Mouse (Mus musculus): ENCODE data around the gene Tbk1. TPM values are rescaled to one million over a fixed set of nuclear protein-coding genes. Genes with fewer than 3 reads are reported as not detected.

Tbk1 gene
- total RNA-seq (2021): 10 to 100 TPM; 14.6 to 20.7 TPM
- long read RNA-seq, experiment 1, transcript Tbk1-201 (21 exons, 3,024 nt): major isoform, 26 of 28 reads
- long read RNA-seq, experiment 1, partial matches to known transcripts: 0 of 28 reads
- long read RNA-seq, experiment 1, other reads (novel, unspliced or antisense): 1 of 28 reads
- long read RNA-seq, experiment 2, transcript Tbk1-201 (21 exons, 3,024 nt): major isoform, 23 of 24 reads
- long read RNA-seq, experiment 2, partial matches to known transcripts: 0 of 24 reads
- long read RNA-seq, experiment 2, other reads (novel, unspliced or antisense): 1 of 24 reads

DNA sequence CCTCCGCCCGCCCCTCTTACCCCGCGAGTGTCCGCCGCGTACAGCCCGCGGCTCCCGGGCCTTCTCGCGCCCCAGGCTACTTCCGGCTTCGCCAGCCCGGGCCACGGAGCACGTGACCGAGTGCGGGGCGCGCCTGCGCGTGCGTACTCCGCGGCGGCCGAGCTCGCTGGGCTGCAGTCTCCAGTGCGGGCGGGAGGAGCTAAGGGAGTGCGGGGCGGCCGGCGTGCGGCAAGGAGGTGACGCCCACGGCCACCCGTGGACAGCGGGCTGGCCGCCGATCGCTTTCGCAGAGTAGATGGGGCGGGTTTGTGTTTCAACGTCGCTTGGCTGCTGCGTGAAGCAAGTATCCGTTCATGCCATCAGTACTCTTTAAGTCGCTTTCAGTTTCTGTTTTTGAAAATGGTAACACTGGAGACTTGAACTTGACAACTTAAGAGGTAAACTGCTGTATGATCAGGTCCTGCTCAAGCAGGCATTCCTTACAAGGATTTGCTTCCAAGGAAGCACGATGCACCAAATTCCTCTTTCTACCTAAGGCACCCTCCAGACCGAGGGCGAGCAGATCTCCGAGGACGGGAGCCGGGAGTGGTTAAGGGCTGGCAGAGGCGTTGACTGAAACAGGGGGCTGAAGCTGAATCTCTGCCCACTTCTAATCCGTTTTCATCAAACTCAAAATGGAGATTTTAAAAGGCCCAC, at the start of gene Tbk1:
TSS of gene Tbk1 (minus strand) at position 113 of the 696 bp plus-strand sequence.
- DNase-seq: peak; percentile 95

DNA sequence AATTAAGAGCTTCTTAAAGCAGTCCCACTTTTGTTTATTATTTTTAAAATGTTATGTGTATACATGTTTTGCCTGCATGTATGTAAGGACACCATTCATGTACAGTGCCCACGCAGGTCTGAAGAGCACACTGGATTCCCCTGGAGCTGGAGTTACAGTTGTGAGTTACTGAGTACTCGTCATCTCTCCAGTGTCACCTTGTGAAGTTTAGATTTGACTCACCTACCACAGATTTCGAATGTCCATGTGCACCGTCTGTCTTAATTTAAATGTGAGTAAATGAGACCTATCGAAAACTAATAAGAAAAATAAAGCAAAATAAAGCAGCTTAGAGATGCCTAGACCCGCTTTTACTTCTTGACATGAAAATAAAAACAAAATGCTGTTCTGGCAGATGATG, 49.7 kb upstream of the Tbk1 start:
- no peak for DNase-seq

DNA sequence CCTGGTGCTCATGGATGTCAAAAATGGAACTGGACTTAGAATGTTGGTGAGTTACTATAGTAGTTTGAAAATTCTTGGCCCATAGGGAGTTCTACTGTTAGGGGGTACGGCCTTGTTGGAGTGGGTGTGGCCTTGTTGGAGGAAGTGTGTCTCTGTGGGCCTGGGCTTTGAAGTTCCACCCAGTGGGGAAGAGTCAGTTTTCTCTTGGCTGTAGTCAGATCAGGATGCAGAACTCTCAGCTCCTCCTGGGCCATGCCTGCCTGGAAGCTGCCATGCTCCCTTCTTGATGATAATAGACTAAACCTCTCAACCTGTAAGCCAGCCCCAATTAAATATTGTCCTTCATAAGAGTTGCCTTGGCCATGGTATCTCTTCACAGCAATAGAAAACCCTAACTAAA, 47.6 kb upstream of the Tbk1 start:
- DNase-seq: no peak

DNA sequence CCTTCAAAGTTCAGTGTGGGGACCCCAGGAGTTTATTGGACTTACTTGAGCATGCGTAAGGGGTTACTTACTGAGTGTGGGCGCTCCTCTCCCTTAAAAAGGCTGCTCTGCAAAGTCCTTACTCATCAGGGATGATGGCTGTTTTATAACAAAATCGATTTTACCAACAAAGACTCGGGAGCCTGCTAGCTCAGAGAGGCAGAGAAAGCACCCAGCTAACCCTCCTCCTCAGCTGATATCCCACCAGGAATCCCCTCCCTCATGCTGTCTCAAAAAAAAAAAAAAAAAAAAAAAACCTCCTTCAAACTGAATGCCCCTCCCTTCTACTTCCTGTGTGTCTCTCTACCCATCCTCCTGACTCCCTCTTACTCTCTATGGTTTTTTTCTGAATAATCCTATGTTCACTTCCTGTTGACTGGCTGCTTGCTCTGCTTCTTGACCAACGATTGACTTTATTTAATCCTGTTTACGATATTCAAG, 42.0 kb upstream of the Tbk1 start:
- no peak for DNase-seq

DNA sequence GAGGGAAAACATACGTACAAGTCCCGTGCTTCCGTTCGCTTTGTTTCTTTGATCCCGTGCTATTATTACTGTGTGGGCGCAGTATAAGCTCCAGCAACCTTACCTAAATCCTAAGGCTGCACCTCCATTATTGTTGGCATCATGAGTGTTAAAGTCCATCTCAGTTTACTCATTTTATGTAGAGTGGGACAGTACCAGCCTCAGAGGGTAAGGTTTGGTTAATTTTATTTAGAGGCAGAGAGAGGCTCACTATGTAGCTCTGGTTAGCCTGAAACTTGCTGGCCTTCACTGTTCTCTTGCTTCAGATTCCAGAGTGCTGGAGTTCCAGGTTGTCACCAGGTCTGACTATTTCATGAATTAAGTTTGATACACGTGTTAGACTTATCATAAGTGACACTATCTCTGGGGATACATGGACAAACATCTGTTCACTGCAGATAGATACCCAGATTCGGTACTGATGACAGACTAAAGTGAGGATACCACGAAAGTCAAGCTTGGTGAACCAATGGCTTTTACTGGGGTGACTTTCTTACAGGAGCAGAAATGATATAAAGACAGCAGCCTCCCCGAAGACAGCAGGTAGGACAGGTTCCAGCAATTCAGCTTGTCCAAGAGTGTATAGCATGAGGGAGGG, 40.7 kb upstream of the Tbk1 start:
- DNase-seq: no peak

DNA sequence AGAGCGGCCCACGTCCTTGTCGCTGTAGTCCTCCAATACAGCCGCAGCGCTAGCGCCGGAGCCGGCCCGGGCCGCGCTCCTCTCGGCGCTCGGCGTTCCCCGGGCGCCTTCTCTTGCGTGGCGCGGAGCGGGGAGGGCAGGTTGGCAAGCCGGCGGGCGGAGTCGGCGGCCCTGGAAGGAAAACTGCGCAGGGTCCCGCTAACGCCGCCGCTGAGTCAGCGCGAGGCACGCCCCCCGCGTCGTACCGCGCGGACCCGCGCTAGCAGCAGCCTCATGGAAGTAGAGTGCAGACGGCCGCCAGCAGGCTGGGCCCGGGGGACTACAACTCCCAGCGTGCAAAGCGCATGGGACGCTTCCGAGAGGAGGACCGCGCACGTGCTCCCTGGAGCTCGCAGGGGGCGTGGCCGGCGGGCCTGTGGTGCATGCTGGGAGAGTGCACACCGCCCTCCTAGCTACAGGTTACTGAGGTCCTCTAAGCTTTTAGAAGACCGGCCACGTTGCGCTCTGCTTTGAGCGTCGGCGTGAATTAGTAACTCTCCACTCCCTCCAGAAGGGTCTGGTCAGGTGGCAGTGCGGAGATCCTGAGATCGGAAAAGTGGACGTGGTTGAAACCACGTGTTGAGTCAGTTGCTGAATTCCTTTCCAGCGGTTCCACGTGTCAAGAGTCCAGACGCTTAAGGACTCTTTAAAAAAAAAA, 39.7 kb upstream of the Tbk1 start, which contains the start of gene Xpot:
TSS of gene Xpot (minus strand) at position 147 of the 697 bp plus-strand sequence.
- DNase-seq: peak; percentile 99

DNA sequence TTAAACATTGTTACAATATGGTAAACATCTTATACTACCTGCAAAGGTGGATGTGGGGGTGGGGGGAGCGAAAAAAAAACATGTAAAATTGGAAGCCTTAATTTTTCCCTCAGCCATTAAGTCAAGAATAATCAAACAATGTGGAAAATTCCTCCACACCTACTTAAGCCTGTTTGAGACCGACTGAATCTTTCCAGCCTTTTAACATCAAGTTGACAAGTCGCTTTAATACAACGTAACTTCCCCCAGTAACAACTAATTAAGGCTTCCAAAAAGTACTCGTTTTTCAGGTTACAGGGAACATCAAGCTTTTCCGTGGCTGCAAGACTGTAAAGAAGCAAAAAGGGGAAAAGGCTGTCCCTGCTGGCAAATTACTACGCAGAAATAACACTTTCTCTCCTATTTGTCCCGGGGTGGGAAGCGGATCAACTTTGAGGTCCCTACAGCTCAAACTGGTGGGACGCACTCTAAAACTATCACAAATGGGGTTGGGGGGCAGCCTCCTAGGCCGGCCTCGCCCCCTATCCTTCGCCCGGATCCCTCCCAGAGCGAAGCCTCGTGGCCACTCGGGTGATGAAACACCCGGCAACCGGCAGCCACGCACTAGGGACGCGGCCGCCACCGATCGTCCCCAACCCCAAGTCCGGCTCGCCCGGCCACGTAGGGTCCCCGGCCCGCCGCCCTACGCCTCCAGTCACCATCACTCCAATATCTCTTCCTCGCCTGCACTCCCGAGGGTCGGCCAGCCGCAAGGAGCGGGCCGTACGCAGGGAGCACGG, 39.0 kb upstream of the Tbk1 start:
- DNase-seq: no peak

DNA sequence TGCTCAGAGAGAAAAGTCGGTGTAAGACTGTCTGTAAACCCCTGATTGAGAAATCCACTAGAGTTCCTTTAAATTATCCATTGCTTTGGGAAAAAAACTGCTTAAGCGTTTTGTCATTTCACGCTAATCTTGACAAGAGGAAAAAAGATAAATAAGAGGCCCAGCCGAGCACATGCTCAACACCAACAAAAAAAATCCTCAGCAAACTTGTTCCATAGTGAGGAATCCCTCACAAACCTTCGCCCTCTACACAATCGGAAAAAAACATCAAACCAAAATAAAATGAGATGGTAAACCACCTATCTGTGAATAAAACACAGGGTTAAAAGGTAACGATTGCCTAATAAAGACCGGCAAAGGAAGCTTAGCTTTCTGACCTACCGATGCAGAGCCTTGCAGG, 38.4 kb upstream of the Tbk1 start:
- DNase-seq: no peak

DNA sequence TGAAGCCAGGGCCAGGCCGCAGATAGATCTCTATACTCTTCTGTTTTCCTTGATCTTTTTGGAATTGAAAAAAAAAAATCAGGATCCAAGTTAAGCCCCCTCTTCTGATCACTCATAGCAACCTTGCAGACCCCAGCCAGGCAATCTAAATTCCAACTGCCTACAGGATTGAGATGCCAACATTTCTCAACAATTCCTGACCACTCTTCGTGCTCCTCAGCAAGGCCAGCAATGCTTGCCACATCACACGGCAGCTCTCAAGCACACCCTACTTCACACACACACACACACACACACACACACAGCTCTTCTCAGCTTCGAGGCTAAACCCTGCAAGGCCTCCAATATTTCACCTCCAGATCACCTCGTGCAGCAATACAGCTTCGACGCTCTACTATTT, 37.1 kb upstream of the Tbk1 start:
- DNase-seq: no peak

DNA sequence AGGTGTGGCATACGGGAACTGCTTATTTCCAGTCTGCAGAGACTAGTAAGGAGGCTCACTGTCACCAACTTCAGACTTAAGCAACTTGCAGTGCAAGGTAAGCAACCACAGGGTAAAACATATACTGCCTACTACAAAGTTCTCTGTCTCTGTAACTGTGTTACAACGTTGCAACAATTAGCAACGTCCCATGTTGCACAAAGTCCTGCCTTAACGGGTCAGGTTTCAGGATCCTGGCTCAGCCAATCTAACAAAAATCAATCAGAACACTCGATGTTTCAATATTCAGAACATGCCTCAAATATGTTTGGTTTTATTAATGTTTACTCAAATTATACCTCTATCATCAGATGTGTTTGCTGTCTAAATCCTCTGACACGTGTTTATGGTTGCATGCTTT, 35.8 kb upstream of the Tbk1 start:
- no peak for DNase-seq

DNA sequence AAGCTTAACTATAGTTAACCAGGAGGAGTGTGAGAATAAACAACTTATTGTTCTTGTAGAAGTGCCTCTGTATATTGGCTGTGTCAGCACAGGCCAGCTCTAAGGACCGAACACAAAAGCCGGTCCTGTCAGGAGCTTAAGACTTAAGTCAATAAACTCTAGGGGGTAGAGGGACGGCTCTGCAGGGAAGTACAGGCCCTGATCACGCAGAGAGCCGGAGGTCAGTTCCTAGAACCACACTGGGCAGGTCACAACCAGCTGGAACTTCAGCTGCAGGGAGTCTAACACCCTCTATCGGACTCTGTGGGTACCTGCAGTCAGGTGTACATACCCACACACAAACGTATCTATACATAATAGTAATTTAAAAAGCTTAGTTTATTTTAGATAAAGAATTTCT, 29.3 kb upstream of the Tbk1 start:
- no peak for DNase-seq

DNA sequence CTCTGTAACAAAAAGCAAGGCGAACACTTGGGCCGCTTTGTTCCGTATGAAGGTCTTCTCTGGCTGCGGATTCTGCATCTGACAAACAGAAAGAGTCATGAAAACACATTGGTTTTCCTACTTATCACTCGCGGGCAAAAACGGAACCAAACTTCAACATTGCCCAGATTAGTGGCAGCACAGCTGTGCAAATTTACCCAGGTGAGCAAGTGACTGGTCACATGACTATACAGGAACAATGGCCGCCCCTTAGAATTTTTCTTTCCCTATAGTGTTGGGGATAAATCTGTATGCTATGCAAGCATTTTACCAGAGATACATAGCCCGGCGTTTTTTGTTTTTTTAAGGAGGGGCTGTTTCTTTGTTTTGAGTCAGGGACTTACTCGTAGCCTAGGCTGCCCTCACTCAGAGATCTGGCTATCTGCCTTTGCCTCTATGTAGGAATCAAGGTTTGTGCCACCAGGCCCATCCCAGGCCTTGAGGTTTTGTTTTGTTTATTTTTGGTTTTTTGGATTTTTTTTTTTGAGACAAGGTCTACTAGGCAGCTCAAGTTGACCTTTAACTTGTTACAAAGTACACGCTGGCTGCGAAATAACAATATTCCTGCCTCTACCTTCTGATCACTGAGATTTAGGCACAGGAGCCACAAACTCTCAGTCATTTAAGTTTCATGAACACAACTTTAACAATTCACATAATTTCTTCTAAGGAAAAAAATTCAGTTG, 28.7 kb upstream of the Tbk1 start:
- no peak for DNase-seq

DNA sequence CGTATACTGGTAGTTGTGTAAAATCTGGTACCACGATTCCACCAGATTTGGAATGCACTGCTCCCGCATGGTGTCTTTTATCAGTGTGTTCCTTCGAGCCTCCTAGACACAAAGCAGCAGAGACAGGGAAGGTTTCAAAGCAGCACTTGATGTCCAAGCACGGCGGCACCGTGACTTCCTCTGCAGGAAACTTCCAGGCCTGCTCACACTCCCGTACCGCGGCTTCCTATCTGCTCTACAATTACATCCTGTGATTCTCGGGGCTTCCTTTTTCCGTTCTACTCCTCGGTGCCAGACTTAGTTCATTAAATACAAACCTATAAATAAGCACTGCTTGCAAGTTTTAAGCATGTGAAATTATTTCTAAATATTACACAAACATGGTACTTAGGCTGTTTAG, 27.0 kb upstream of the Tbk1 start:
- DNase-seq: no peak

DNA sequence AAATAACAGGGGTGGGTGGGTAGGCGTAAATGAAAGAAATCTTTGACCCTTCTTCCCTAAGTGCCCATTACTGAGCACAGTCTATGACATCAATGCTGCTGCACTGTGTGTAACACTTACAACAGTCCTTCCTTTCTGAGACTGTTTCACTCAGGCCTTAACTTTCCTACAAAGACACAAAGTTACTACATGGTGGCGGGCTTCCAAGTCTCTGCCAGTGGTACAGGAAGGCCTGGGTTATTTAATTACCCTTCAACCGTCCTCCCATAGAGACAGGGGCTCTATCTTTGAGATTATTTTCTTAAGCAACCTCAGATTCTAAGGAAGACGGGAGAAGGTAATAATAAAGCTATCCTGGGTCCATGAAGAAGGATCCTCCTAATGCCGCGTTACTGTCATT, 25.9 kb upstream of the Tbk1 start:
- DNase-seq: no peak

DNA sequence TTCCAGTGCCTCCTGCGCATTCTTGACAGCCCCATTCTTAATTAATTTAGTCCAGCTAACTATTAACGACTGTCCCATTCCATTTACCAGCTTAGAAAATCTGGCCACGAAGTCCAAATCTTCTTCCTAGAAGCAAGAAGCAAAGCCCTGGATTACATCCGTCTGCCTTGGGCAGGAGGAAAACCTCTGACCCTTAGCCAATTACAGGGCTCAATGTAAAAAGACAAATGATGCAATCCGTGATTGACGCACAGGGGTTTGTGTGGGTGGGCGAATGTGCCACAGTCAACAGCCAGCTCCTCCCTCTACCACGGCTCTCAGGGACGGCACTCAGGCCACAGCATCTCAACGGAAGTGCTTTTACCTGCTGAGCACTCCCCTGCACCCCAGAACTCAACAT, 25.0 kb upstream of the Tbk1 start:
- DNase-seq: no peak

DNA sequence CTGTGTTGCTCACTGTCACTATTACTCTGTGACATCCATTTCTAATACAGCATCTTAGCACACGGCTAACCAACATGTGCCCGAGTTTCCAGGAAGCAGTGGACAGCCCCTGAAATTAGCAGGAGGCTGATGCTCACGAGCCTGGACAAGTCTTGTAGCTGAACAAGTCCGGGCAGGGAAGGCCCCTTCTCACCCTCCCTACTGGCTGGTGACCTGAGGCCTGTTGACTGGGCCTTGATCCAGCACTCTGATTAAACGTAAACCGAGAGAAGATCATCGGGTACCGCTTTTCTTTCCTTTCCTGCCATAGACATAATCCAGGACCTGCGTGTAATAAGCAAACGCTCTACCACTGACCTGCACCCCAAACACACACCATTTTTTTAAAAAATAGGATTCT, 21.6 kb upstream of the Tbk1 start:
- no peak for DNase-seq

DNA sequence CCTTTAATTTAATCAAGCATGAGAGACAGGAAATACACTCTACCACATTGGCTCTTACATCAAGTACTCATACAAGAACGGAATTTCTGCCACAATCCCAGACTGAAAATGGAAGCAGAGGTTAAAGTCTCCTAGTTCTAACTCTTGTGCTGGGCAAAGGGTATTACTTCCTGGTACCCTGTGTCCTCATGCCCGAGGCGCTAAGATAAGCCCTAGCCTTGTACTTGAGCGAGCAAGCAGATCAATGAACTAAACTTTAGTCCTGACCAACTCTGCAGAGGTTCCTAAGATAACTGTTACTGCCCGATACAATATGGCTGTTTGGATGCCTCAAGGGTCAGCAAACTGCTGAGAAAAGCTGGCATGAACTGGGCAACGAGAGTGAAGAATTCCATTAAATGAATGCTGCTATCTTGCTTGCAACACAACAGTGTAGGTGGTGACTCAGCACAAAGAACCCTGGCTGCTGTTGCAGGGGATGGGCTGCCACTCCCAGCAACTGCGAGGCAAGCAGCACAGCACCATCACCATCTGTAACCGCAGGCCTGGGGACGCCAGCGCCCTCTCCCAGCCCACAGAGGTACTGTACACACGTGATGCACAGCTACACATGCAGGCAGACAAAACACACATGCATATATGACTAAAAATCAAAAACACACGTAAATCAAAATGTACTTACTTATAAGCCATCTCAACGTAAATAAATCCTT, 18.2 kb upstream of the Tbk1 start:
- no peak for DNase-seq

DNA sequence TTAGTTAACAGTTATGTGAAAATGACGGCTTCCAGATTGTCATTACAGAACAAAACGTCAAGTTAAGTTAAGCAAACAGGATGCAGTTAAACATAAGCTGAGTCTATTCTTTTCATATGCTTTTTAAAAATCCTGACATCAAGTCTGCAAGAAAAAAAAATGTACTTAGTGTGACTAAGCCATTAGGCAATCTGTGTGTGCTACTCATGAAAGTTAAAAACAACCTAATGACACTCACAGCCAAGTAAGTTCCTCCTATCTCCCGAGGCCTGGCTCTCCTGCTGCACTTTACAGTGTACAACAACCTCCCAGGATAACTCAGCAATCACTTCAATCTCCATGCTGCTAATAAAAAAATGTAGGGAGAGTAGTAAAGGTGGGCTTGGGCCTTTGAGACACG, 17.0 kb upstream of the Tbk1 start:
- DNase-seq: no peak

DNA sequence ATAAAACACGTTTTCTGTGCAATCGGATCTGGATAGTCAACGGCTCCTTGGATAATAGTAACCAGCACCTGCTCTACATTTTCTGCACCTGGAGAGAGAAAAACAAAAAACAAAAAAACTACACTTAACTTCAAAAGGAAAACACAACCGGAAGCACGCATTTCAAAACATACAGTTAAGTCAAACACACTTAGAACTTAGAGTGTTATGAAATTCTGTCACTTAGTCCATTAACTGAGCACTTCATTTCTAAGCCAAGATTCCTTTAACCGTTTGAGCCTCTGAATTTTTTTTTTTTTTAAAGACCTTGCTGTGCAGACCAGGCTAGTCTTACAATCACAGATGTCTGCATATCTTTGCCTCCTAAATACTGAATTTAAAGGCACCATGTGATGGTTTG, 14.7 kb upstream of the Tbk1 start:
- DNase-seq: no peak

DNA sequence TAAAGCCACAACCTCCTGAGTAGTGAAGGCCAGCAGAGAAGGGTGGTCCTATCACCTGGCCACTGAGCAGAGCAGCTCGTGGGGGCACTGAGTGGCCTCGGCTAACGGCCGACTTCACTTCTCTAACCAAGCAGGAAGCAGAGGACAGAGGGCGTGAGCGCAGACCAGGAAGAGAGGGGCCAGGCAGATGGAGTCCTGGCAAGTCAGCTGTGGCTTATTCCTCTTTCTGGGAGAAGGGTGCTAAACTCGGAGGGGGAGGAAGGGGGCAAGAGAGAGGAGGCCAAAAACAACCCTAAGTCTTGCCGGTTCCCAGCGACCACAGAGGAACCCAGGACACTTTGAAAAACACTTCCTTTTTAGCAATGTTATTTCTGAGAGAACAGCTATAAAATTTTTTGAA, 10.0 kb upstream of the Tbk1 start:
- no peak for DNase-seq

DNA sequence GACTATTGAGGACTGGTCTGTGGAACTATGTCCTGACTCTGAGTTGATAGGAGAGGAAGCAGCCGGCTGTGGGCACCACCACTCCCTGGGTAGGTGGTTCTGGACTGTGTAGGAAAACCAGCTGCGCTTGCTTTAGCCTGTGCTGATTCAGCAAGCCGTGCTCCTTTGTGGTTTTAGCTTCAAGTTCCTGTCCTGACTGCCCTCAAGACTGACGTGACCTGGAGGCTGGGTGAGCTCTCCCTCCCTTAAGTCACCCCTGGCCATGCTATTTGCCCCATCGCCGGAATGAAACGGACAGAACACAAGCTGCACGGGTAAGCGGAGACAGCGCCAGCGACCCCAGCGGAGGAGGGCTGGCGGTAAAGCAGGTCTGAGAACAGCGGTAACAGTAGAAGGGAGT, 4.5 kb upstream of the Tbk1 start:
- DNase-seq: no peak
